Mouse (Mus musculus) stomach, embryonic 14.5 days (tissue): Measurements from ENCODE around the gene Ptprcap. TPM values are rescaled to one million over a fixed set of nuclear protein-coding genes. Genes with fewer than 3 reads are reported as not detected.

ENCODE experiments used
- ATAC-seq: fragments of 200-750 bp; cut with Nextera tagmentation; 2 replicates; pipeline ENCODE4 v1.8.0; 2017; ENCODE audit warnings: low read depth, moderate TSS enrichment; ENCODE audit not compliant: insufficient number of reproducible peaks, insufficient read depth, low FRiP score
- H3K27ac ChIP-seq: fragments of 300-500 bp; sonication (generic); 2 replicates; pipeline ENCODE4 v1.5.1; 2014; ENCODE audit warnings: mild to moderate bottlenecking, low read length, moderate library complexity, mixed read lengths
- H3K27me3 ChIP-seq: fragments of 300-500 bp; sonication (generic); 2 replicates; pipeline ENCODE4 v1.6.1; 2014; ENCODE audit warnings: low read length, control low read depth, mixed read lengths; ENCODE audit not compliant: control insufficient read depth, insufficient read depth
- H3K36me3 ChIP-seq: fragments of 300-500 bp; sonication (generic); 2 replicates; pipeline ENCODE4 v1.6.1; 2014; ENCODE audit warnings: mild to moderate bottlenecking, control low read depth, low read length, moderate library complexity, mixed read lengths; ENCODE audit not compliant: control insufficient read depth, insufficient read depth
- H3K4me1 ChIP-seq: fragments of 300-500 bp; sonication (generic); 2 replicates; pipeline ENCODE4 v1.6.1; 2014; ENCODE audit warnings: low read length, control low read depth, mixed read lengths; ENCODE audit not compliant: control insufficient read depth, insufficient read depth
- H3K4me2 ChIP-seq: fragments of 300-500 bp; sonication (generic); replicated peaks from 2 replicates; pipeline ENCODE4 v1.6.1; 2014; ENCODE audit warnings: low read depth, low read length, control low read depth
- H3K4me3 ChIP-seq: fragments of 300-500 bp; sonication (generic); 2 replicates; pipeline ENCODE4 v1.5.1; 2014; ENCODE audit warnings: low read depth, low read length, control low read depth
- H3K9ac ChIP-seq: fragments of 300-500 bp; sonication (generic); replicated peaks from 2 replicates; pipeline ENCODE4 v1.6.1; 2014; ENCODE audit warnings: low read depth, mild to moderate bottlenecking, control low read depth, low read length, moderate library complexity, mixed read lengths
- H3K9me3 ChIP-seq: fragments of 300-500 bp; sonication (generic); 2 replicates; pipeline ENCODE4 v1.6.1; 2016; ENCODE audit warnings: low read depth, low read length, control low read depth; ENCODE audit not compliant: control insufficient read depth
- WGBS: fragments of 180-500 bp; shearing (Covaris S2); extraction: QIAGEN DNeasy Blood & Tissue Kit; methylation state at CpG from one replicate; pipeline ENCODE4 v1.1.7; 2014; 5-methylcytosine and 5-hydroxymethylcytosine counted together
- polyA plus RNA-seq: library from polyadenylated mRNA; unstranded; fragments of >200 nt; fragmentation: Nextera tagmentation; extraction: Ambion mirVana; gene quantifications from 2 replicates; pipeline ENCODE4 v1.2.1, GENCODE M21; 2014

Gene Ptprcap
- polyA plus RNA-seq, 1 experiment from 2014 or later: 1.9 TPM

DNA sequence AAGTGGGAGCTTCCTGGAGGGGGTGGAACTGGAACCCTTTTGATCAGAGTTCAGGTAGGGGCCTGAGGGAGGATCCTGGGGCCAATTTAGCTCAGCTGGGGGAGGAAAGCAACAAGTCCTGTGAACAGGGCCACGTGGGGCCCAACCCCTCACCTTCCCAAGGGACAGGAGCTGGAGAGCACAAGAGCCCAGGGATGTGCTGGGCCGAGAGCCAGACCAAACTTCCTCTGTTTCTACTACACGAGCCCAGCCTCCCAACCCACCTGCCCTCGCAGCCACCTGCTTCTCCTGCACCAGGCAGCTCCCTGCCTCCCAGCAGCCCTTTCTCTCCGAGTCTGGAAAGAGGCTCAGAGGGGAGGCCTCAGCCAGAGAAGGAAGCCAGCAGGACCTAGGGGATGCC, 43.1 kb downstream of the Ptprcap start:
- H3K4me2 ChIP-seq: no peak overlapping the region
- peaks cover 31% of the 10 kb centered on the region for H3K4me1 ChIP-seq
- H3K27ac ChIP-seq: no peak overlapping the region
- H3K9me3 ChIP-seq: no peaks in the 10 kb centered on the region
- 44% methylated on average over 5 of the region's 5 CpGs for WGBS
- no peaks in the 10 kb centered on the region for H3K27me3 ChIP-seq
- no peak overlapping the region for H3K4me3 ChIP-seq
- H3K9ac ChIP-seq: no peak overlapping the region
- no peak for ATAC-seq
- H3K36me3 ChIP-seq: peaks cover 65% of the 10 kb centered on the region

DNA sequence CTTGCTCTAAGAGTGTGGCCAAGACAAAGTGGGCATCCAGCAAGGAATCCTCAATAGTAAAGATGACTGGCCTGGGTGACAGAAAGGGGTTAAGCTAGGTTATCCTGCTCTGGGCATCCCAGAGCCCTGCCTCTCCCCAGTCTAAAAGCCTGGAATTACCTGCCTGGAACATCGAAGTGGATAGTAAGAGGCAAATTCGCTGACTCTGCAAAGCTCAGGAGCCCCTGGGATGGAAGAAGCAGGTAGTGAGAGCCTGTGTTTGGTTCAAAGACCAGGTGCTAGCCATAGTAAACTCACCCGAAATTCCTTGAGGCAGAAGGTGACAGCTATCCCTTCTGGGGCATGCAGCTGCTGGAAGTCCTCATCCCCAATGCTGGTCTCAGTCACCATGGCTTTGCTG, 43.8 kb downstream of the Ptprcap start:
- Histone ChIP-seq H3K9ac (no peak overlapping the region), H3K4me3 (no peak overlapping the region), H3K27ac (no peak overlapping the region), H3K4me1 (peaks cover 34% of the 10 kb centered on the region), H3K9me3 (no peaks in the 10 kb centered on the region), H3K36me3 (peaks cover 65% of the 10 kb centered on the region), H3K4me2 (no peak overlapping the region), H3K27me3 (no peaks in the 10 kb centered on the region)
- no peak for ATAC-seq
- whole genome bisulfite sequencing: 73% methylated on average over 3 of the region's 3 CpGs

DNA sequence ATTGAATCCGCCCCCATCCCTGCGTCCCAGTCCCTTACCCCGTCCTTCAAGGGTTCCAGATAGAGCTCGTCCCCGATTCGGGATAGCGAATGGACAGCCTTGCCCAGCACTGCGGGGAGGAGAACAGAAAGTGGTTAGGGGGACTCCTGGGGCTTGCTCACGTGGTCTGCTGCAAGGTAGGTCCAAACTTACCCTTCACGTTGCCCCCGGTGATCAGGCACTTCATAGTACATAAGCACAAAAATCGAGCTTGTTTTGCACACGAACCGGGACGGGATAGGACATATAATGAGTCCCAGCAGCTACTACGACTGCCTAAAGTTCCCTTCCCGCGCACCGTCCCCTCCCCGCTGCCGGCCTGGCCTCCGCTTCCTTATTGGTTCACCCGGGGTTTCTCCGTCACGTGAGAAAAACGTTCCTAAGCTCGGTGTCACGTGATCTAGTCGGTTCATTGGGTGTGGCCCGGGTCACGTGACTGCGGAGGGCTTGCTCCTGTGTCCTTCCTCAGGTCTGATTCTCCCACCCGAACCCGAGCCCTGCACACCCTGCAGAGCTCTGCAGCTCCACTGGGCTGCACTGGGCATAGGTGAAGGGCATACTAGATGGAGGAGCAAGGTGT, 48.0 kb downstream of the Ptprcap start, which contains the start of gene Rad9a:
Gene Rad9a, minus strand, starts transcription at position 372 of the 619 bp plus-strand sequence.
- ATAC-seq: peak; percentile 86

DNA sequence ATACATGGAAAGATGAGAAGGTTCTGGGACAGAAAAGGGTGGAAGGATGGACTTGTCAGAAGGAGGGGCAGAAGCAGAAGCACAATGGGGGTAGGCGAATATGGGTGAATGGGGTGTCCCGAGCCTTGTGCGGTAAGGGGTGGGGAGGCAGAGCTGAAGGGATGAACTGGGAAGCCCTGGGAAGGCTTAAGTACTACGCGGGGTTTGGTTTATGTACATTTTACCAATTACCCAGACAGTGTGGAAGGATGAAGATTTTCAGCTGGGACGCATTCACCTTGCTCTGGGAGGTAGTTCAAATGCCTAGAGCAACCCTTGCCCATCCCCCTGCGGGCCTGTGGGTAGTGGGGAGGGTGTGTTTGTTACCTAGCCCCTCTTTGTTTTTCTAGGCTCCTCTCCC, 48.7 kb downstream of the Ptprcap start:
- whole genome bisulfite sequencing: 23% methylated on average over 7 of the region's 7 CpGs
- H3K27ac ChIP-seq: no peak overlapping the region
- no peak for ATAC-seq
- H3K27me3 ChIP-seq: no peaks in the 10 kb centered on the region
- H3K4me2 ChIP-seq: peak overlapping the region; percentile 75
- peak overlapping the region; percentile 69; the same call in 1 of the 2 replicates for H3K9ac ChIP-seq
- H3K4me1 ChIP-seq: peaks cover 14% of the 10 kb centered on the region; the same call in 1 of the 2 replicates
- H3K9me3 ChIP-seq: no peaks in the 10 kb centered on the region
- H3K36me3 ChIP-seq: peaks cover 24% of the 10 kb centered on the region
- peak overlapping the region; percentile 75 for H3K4me3 ChIP-seq

More for the DNA sequence above, 48.0 kb downstream of the Ptprcap start, which contains the start of gene Rad9a:
- H3K4me3 ChIP-seq: peak within 1 kb of the TSS; percentile 75
- H3K4me1 ChIP-seq: peaks cover 19% of the 10 kb centered on the region; the same call in 1 of the 2 replicates
- WGBS: under 1% methylated on average over 34 of the region's 34 CpGs
- peak within 1 kb of the TSS; percentile 69 for H3K27ac ChIP-seq
- peak within 1 kb of the TSS; percentile 75 for H3K4me2 ChIP-seq
- H3K36me3 ChIP-seq: peaks cover 31% of the 10 kb centered on the region
- no peaks in the 10 kb centered on the region for H3K9me3 ChIP-seq
- H3K9ac ChIP-seq: peak within 1 kb of the TSS; percentile 69
- no peaks in the 10 kb centered on the region for H3K27me3 ChIP-seq

DNA sequence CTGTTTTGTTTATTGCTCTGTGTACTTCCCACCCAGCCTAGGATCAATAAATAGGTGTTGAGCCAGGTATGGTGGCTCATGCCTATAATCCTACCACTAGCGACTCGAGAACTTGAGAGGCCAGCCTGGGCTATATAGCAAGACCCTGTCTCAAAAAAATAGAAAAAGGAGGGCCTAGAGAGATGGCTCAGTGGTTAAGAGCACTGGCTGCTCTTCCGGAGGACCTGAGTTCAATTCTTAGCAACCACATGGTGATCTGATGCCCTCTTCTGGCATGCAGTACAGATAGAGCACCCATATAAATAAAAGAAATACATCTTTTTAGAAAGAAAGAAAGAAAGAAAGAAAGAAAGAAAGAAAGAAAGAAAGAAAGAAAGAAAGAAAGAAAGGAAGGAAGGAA, 49.7 kb downstream of the Ptprcap start:
- Histone ChIP-seq H3K4me1 (peaks cover 14% of the 10 kb centered on the region; the same call in 1 of the 2 replicates), H3K4me2 (no peak overlapping the region), H3K4me3 (no peak overlapping the region), H3K36me3 (peaks cover 20% of the 10 kb centered on the region), H3K9ac (no peak overlapping the region), H3K9me3 (no peaks in the 10 kb centered on the region), H3K27me3 (no peaks in the 10 kb centered on the region), H3K27ac (no peak overlapping the region)
- ATAC-seq: no peak
- WGBS: 61% methylated on average over 3 of the region's 3 CpGs

DNA sequence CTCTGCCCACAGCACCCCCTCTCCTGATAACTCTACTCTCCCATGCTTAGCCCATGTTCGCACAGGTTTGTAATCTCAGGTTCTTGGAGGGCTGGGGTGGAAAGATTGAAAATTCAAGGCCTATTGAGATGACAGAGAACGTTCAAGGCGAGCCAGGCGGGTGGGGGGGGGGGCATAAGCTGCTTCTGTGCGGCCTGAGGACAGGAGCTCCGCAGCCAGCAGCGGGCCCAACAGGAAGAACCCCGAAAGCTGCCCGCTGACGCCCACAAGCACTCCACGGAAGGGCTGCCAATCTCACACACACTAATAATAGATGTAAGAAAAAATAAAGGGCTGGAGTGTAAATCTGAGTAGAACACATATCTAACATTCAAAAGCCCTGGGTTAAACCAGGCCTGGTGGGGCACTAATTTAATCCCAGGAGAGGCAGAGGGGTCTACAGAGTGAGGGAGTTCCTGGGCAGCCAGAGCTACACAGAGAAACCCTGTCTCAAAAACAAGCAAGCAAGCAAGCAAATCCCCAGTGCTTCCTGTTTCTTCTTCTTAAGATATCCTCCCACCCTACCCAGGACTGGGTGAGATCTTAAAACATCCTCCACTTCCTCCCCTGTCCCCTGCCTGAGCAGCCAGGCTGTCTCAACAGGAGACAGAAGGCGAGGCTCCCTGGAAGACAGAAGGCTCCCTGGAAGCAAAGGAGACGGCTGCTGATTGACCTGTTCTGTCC, 50.4 kb downstream of the Ptprcap start:
- no peak for ATAC-seq
- Histone ChIP-seq H3K4me2 (no peak overlapping the region), H3K4me1 (peaks cover 14% of the 10 kb centered on the region; the same call in 1 of the 2 replicates), H3K36me3 (peaks cover 14% of the 10 kb centered on the region), H3K9me3 (no peaks in the 10 kb centered on the region), H3K4me3 (no peak overlapping the region), H3K27me3 (no peaks in the 10 kb centered on the region), H3K27ac (no peak overlapping the region), H3K9ac (no peak overlapping the region)
- 64% methylated on average over 13 of the region's 13 CpGs for WGBS

DNA sequence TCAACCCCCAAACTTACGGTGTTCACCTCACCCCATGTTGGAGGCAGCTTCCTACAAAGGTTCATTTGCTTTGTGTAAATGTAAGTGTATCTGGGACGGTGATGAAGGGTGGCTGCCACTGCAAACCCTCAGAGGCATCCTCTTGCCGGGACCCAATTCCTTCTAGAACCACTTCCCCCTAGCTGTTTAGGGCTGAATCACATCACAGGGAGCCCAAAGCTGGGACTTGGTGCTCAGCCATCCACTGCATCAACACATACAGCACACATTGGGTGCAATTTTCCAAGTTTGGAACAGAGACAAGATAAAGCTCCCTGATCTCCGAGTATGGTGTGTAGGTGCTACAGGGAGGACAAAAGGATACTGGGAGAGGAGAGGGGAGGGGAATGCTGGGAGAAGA, 51.5 kb downstream of the Ptprcap start:
- Histone ChIP-seq H3K36me3 (peaks cover 5% of the 10 kb centered on the region; the same call in 1 of the 2 replicates), H3K4me1 (peaks cover 14% of the 10 kb centered on the region; the same call in 1 of the 2 replicates), H3K27ac (no peak overlapping the region), H3K9me3 (no peaks in the 10 kb centered on the region), H3K4me3 (no peak overlapping the region), H3K4me2 (no peak overlapping the region), H3K9ac (no peak overlapping the region), H3K27me3 (no peaks in the 10 kb centered on the region)
- no peak for ATAC-seq
- WGBS: 55% methylated on average over 4 of the region's 4 CpGs
